Mouse (Mus musculus) ES-Bruce4 (cell line): ENCODE results near the gene Igf2r. TPM values are rescaled to one million over a fixed set of nuclear protein-coding genes. Genes with fewer than 3 reads are reported as not detected.
"Not testable (repeated sequence)": the region's sequence is repeated elsewhere in the genome, so short reads cannot be mapped to it uniquely, and the experiment has no call there.

Experiments
- H3K27ac ChIP-seq: 2 replicates; pipeline ENCODE4 v1.5.1; 2012; ENCODE audit warnings: low read length, inconsistent platforms; ENCODE audit not compliant: insufficient read depth
- H3K27me3 ChIP-seq: 2 replicates; pipeline ENCODE4 v1.6.1; 2012; ENCODE audit warnings: mild to moderate bottlenecking, low read length, inconsistent platforms; ENCODE audit not compliant: control insufficient read depth, poor library complexity, insufficient read depth, severe bottlenecking
- H3K36me3 ChIP-seq: 2 replicates; pipeline ENCODE4 v1.6.1; 2012; ENCODE audit warnings: inconsistent platforms, mild to moderate bottlenecking, low read length, moderate library complexity; ENCODE audit not compliant: control insufficient read depth, poor library complexity, insufficient read depth, severe bottlenecking
- H3K4me1 ChIP-seq: one replicate; pipeline ENCODE4 v1.8.1; 2011; ENCODE audit warnings: low read length; ENCODE audit not compliant: control insufficient read depth, insufficient read depth
- H3K4me3 ChIP-seq: 2 replicates; pipeline ENCODE4 v1.5.1; 2011; ENCODE audit warnings: low read depth, mild to moderate bottlenecking, low read length
- H3K9ac ChIP-seq: 2 replicates; pipeline ENCODE4 v1.6.1; 2012; ENCODE audit warnings: low read depth, mild to moderate bottlenecking, inconsistent platforms; ENCODE audit not compliant: poor library complexity, severe bottlenecking
- H3K9me3 ChIP-seq: replicated peaks from 2 replicates; pipeline ENCODE4 v1.6.1; 2012; ENCODE audit warnings: mild to moderate bottlenecking, low read length, inconsistent platforms; ENCODE audit not compliant: control insufficient read depth, poor library complexity, insufficient read depth, severe bottlenecking
- CTCF ChIP-seq: IDR thresholded peaks from one replicate; pipeline ENCODE4 v1.8.1; 2011; ENCODE audit warnings: low read depth, low read length
- EP300 ChIP-seq: IDR thresholded peaks from 2 replicates; pipeline ENCODE4 v1.6.1; 2011; ENCODE audit warnings: low read depth, low read length; ENCODE audit not compliant: insufficient read depth
- POLR2A ChIP-seq: IDR thresholded peaks from one replicate; pipeline ENCODE4 v1.8.1; 2011; ENCODE audit warnings: low read length; ENCODE audit not compliant: insufficient read depth
- polyA plus RNA-seq: library from polyadenylated mRNA; stranded (reverse); fragments of >200 nt; gene quantifications from 2 replicates; pipeline ENCODE4 v1.2.4, GENCODE M21; 2011; ENCODE audit warnings: low read depth; ENCODE audit not compliant: missing spikeins, insufficient read depth, insufficient read length

The Igf2r gene
- polyA plus RNA-seq, 1 experiment: 61.4 TPM

- TF ChIP-seq EP300 (no peak), POLR2A (no peak), CTCF (no peak)
- H3K9me3 ChIP-seq: no peaks in the 10 kb centered on the region
- no peak overlapping the region for H3K4me3 ChIP-seq
- 0 out of 2 replicates have a peak, but pooled peaks cover 3% of the 10 kb centered on the region for H3K36me3 ChIP-seq
- no peaks in the 10 kb centered on the region for H3K4me1 ChIP-seq
- H3K27me3 ChIP-seq: no peaks in the 10 kb centered on the region
- H3K9ac ChIP-seq: no peak overlapping the region
- no peak overlapping the region for H3K27ac ChIP-seq
Observed at GRCm38 (mm10) chr17:12683582-12683981, 85.9 kb downstream of the Igf2r start.

DNA sequence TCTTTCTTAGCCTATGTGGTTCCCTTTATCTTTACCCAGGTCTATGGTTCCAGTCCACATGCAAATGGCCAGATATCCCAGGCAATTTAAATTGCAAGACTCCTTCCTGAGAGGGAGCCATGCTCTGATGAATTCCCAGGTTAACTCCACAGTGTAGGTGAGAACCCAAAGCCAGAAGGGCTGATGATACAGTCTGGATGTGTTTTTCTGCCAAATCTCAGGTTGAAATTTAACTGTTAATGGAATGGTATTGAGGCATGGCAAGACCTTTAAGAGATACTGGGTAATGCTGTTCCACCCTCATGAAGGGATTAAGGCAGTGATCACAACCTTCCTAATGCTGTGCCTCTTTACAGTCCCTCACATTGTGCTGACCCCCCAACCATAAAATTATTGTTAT lies 91.2 kb downstream of the Igf2r start:
- H3K4me1 ChIP-seq: no peaks in the 10 kb centered on the region
- TF ChIP-seq POLR2A (no peak), EP300 (no peak), CTCF (no peak)

DNA sequence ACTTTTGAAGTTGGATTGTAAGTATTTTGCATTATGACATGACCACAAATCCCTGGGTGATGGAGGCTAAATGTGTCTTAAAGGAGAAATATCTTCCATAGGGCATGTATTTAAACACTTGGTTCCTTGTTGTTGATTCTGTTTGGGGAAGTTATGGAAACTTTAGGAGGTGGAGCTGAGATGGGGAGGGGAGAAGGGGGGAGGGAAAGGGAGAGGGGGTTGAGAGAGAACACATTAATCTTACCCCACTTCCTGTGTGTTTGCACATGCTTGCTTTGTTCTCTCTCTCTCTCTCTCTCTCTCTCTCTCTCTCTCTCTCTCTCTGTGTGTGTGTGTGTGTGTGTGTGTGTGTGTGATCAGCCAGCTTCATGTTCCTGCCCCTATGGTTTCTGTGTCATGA lies 92.3 kb downstream of the Igf2r start:
- no peak overlapping the region for H3K27ac ChIP-seq
- TF ChIP-seq EP300 (no peak), CTCF (no peak), POLR2A (no peak)
- no peaks in the 10 kb centered on the region for H3K4me1 ChIP-seq
- no peak overlapping the region for H3K9ac ChIP-seq
- H3K9me3 ChIP-seq: no peaks in the 10 kb centered on the region
- no peaks in the 10 kb centered on the region for H3K27me3 ChIP-seq
- no peak overlapping the region for H3K4me3 ChIP-seq
- H3K36me3 ChIP-seq: no peaks in the 10 kb centered on the region

More for the DNA sequence above, 91.2 kb downstream of the Igf2r start:
- no peaks in the 10 kb centered on the region for H3K27me3 ChIP-seq
- H3K27ac ChIP-seq: no peak overlapping the region
- H3K36me3 ChIP-seq: no peaks in the 10 kb centered on the region
- no peak overlapping the region for H3K9ac ChIP-seq
- no peaks in the 10 kb centered on the region for H3K9me3 ChIP-seq
- no peak overlapping the region for H3K4me3 ChIP-seq

GRCm38 (mm10) chr17:12675646-12676045 lies 93.8 kb downstream of the Igf2r start, which contains the start of gene Slc22a1:
Gene Slc22a1 (minus strand): TSS chr17:12675829.
- no peak within 1 kb of the TSS for H3K27ac ChIP-seq
- no peaks in the 10 kb centered on the region for H3K36me3 ChIP-seq
- H3K9me3 ChIP-seq: no peaks in the 10 kb centered on the region
- H3K9ac ChIP-seq: no peak within 1 kb of the TSS
- TF ChIP-seq POLR2A (no peak), CTCF (no peak), EP300 (no peak)
- no peak within 1 kb of the TSS for H3K4me3 ChIP-seq
- H3K4me1 ChIP-seq: no peaks in the 10 kb centered on the region
- no peaks in the 10 kb centered on the region for H3K27me3 ChIP-seq

DNA sequence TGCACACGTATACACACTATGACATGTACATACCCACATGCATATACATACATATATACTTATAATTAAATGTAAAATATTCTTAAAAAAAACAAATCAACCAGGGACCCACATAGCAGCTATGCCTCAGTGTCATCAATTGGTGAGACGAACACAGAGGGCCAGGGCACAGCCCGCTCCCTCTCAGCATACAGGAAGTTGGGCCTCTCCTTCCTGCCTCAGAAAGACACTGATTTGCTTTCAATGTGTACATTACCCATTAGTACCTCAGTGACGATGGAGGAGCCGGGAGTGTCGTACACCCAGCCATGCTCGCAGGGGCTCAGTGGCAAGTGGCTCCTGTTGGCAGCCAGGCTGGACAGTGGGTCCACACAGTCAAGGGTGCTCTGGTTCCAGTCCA lies 94.5 kb downstream of the Igf2r start:
- H3K27ac ChIP-seq, H3K9ac ChIP-seq, H3K9me3 ChIP-seq, H3K36me3 ChIP-seq, H3K4me1 ChIP-seq, H3K4me3 ChIP-seq, H3K27me3 ChIP-seq: not testable (repeated sequence)

- Histone ChIP-seq H3K9ac (no peak overlapping the region), H3K4me1 (no peaks in the 10 kb centered on the region), H3K4me3 (no peak overlapping the region), H3K27me3 (no peaks in the 10 kb centered on the region), H3K36me3 (no peaks in the 10 kb centered on the region), H3K27ac (no peak overlapping the region), H3K9me3 (no peaks in the 10 kb centered on the region)
- TF ChIP-seq CTCF (no peak), EP300 (no peak), POLR2A (no peak)
Observed at GRCm38 (mm10) chr17:12673871-12674270, 95.6 kb downstream of the Igf2r start.
